Mouse (Mus musculus) erythroblast, embryonic 14.5 days (primary cell): Measurements from ENCODE around the gene Traf1. TPM values are rescaled to one million over a fixed set of nuclear protein-coding genes. Genes with fewer than 3 reads are reported as not detected.

ENCODE experiments used
- H3K27me3 ChIP-seq: 2 replicates; pipeline ENCODE4 v1.6.1; 2012; ENCODE audit warnings: inconsistent platforms; ENCODE audit not compliant: control insufficient read depth
- H3K36me3 ChIP-seq: 2 replicates; pipeline ENCODE4 v1.6.1; 2012; ENCODE audit warnings: mild to moderate bottlenecking, inconsistent platforms; ENCODE audit not compliant: control insufficient read depth
- H3K4me1 ChIP-seq: 2 replicates; pipeline ENCODE4 v1.6.1; 2012; ENCODE audit warnings: inconsistent platforms; ENCODE audit not compliant: control insufficient read depth
- H3K4me3 ChIP-seq: replicated peaks from 2 replicates; pipeline ENCODE3; 2012; ENCODE audit warnings: moderate library complexity, mild to moderate bottlenecking, inconsistent platforms
- H3K9me3 ChIP-seq: 2 replicates; pipeline ENCODE4 v1.6.1; 2012; ENCODE audit warnings: low read length, inconsistent platforms, mixed read lengths; ENCODE audit not compliant: control insufficient read depth
- GATA1 ChIP-seq: IDR thresholded peaks from 2 replicates; pipeline ENCODE4 v1.6.1; 2012; ENCODE audit warnings: low read length, inconsistent platforms, mixed read lengths
- TAL1 ChIP-seq: IDR thresholded peaks from 3 replicates; pipeline ENCODE4 v1.6.1; 2012; ENCODE audit warnings: low read length, inconsistent platforms, mixed read lengths
- polyA plus RNA-seq: library from polyadenylated mRNA; stranded (reverse); fragments of >175 nt; gene quantifications from 2 replicates; pipeline ENCODE4 v1.2.3, GENCODE M21; 2012

Traf1 gene
- polyA plus RNA-seq, 1 experiment: not detected

DNA sequence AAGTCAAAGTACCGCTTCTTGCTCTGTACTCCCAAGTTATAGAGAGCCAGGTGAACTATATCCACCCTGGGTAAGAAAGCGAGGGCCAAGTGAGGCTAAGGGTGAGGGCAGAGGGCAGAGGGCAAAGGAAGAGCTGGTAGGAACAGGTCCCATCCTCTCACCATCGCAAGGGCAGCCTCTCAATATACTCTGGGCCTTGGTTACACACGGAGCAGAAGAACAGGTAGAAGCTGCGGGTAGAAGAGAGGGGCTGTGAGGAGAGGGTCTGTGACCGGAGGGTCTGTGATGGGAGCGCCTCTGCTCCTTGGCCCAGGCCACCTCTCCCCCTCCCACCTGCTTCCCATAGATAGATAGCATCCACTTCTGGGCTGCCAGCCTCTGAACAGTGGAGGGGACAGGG, 58.4 kb downstream of the Traf1 start:
- H3K27me3 ChIP-seq: no peaks in the 10 kb centered on the region
- H3K4me1 ChIP-seq: peaks cover 50% of the 10 kb centered on the region
- H3K4me3 ChIP-seq: no peak overlapping the region
- peaks cover 3% of the 10 kb centered on the region; the same call in 1 of the 2 replicates for H3K9me3 ChIP-seq
- TF ChIP-seq GATA1 (no peak), TAL1 (no peak)
- H3K36me3 ChIP-seq: peaks cover 78% of the 10 kb centered on the region

DNA sequence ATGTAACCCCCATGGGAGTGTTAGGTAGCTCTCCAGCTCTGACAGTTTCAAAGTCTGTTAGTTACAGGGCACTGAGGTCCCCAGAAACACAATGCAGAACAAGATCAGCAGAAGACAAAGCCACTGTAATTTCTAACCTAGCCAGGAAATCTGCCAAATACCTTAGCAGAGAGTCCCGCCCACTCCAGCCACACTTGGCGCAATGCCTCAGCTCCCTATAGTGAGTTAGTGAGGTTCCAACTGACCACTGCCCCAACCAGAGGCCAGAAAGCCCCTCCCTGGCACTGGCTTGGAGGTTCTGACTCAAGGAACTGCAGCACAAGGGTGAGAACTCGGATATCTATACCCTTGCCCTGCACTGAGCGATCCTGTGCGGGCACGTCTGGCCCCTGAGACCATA, 58.8 kb downstream of the Traf1 start:
- no peak for TF ChIP-seq TAL1
- TF ChIP-seq GATA1: no peak
- Histone ChIP-seq H3K27me3 (no peaks in the 10 kb centered on the region), H3K4me3 (no peak overlapping the region), H3K36me3 (peaks cover 78% of the 10 kb centered on the region), H3K9me3 (peaks cover 3% of the 10 kb centered on the region; the same call in 1 of the 2 replicates), H3K4me1 (peaks cover 53% of the 10 kb centered on the region)

DNA sequence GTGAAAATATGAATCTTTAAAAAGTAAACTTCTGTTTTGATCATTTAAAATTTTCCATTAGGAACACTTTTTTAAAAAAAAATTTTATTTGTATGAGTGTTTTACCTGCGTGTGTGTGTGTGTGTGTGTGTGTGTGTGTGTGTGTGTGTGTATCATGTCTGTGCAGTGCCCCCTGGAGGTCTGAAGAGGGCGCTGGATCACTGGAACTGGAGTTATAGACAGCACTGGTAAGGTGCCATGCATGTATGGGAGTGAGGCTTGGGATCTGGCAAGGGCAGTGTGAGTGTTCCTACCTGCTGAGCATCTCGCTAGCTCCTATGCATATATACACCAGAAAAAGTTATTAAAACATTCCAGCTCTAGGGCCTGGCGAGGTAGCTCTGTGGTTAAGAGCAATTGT, 59.8 kb downstream of the Traf1 start:
- TF ChIP-seq GATA1 (no peak), TAL1 (no peak)
- peaks cover 55% of the 10 kb centered on the region for H3K4me1 ChIP-seq
- no peak overlapping the region for H3K4me3 ChIP-seq
- peaks cover 3% of the 10 kb centered on the region; the same call in 1 of the 2 replicates for H3K9me3 ChIP-seq
- H3K27me3 ChIP-seq: no peaks in the 10 kb centered on the region
- peaks cover 79% of the 10 kb centered on the region for H3K36me3 ChIP-seq

DNA sequence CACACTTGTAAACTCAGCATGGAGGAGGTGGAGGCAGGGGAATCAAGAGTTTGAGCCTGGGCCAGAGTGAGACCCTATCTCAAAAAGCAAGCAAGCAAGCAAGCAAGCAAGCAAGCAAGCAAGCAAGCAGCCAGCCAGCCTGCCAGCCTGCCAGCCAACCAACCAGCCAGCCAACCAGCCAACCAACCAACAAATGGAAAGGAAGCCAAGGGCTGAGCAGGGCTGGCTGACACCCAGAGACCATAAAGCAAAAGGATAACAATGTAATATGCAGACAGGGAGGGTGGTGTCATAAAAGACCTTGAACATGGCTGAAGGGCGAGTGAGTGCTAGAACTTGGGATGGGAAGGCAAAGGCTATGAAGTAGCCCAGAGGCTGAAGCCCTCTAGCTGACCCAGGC, 61.2 kb downstream of the Traf1 start:
- Histone ChIP-seq H3K4me3 (no peak overlapping the region), H3K27me3 (no peaks in the 10 kb centered on the region), H3K36me3 (peaks cover 87% of the 10 kb centered on the region), H3K9me3 (peaks cover 3% of the 10 kb centered on the region; the same call in 1 of the 2 replicates), H3K4me1 (peaks cover 42% of the 10 kb centered on the region)
- TF ChIP-seq GATA1 (no peak), TAL1 (no peak)

DNA sequence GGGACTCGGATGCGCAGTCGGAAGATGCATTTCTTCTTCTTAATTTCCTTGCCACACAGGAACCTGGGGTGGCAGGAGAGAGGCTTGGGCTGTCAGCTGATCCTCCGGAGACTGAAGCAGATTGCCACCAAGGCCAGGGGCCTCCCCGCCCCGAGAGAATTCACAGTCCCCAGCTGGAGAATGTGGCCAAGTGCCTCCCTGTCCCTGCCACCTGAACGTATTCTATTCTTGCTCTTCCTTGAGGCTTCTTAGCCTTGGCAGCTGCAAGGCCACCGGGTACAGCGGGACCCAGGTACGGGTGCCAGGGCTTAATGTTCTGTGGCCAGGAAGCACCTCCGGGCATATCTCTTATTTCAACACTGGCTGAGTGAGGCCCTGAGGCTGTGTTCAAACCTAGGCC, 61.9 kb downstream of the Traf1 start:
- peaks cover 95% of the 10 kb centered on the region for H3K36me3 ChIP-seq
- TF ChIP-seq TAL1: no peak
- no peak for TF ChIP-seq GATA1
- H3K27me3 ChIP-seq: no peaks in the 10 kb centered on the region
- H3K4me3 ChIP-seq: no peak overlapping the region
- H3K9me3 ChIP-seq: peaks cover 3% of the 10 kb centered on the region; the same call in 1 of the 2 replicates
- peaks cover 37% of the 10 kb centered on the region for H3K4me1 ChIP-seq

DNA sequence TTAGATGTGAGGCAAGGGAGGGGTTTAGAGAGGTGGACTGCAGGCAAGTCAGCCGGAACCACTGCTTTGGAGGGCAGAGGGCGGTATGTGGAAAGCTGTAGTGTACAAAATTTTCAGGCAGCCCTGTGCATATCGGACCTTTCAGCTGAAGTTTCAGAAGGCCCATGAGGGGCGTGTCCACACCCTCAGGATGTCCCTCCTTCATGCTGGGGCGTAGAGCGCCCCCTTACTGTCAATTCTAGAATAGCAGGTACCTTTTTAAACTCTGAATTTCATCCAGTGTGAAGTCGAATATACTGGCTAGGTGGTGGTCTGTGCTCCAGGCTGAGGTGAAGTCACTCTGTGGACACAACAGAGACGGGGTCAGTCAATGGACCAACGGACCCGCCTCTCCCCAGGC, 63.8 kb downstream of the Traf1 start:
- TF ChIP-seq GATA1 (no peak), TAL1 (no peak)
- H3K4me3 ChIP-seq: no peak overlapping the region
- peaks cover 21% of the 10 kb centered on the region for H3K4me1 ChIP-seq
- H3K27me3 ChIP-seq: no peaks in the 10 kb centered on the region
- peaks cover 3% of the 10 kb centered on the region; the same call in 1 of the 2 replicates for H3K9me3 ChIP-seq
- H3K36me3 ChIP-seq: peaks cover 90% of the 10 kb centered on the region

DNA sequence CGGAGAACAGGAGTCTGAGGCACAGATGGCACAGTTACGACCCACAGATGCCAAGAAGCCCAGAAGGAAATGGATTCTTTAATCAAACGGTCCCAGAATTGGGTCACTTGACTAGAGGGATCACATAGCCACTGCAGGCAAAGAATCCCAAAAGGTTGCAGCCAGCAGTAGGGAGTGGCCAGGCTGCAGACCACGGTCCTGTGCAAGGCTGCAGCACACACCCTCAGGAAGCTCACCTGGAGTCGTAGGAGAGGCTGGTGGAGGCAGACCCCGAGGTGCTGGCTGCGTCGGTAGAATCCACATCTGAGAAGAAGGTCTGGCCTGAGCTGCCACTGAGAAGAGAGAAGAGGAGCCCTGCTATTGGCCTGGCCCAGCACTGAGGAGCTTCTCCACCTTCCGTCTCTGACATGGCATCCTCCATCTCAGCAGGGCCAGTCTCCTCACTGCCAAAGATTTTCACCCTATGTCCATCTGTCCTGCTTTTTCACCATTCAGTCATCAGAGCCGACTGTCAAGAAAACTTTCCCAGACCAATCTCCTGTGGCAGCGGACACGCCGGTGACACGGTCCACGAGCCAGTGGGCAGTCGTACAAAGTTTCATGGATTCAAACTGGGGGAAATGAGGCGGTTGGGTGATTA, 64.6 kb downstream of the Traf1 start:
- peaks cover 20% of the 10 kb centered on the region for H3K4me1 ChIP-seq
- TF ChIP-seq TAL1 (no peak), GATA1 (no peak)
- no peaks in the 10 kb centered on the region for H3K27me3 ChIP-seq
- H3K36me3 ChIP-seq: peaks cover 81% of the 10 kb centered on the region
- no peak overlapping the region for H3K4me3 ChIP-seq
- H3K9me3 ChIP-seq: peaks cover 2% of the 10 kb centered on the region; the same call in 1 of the 2 replicates

DNA sequence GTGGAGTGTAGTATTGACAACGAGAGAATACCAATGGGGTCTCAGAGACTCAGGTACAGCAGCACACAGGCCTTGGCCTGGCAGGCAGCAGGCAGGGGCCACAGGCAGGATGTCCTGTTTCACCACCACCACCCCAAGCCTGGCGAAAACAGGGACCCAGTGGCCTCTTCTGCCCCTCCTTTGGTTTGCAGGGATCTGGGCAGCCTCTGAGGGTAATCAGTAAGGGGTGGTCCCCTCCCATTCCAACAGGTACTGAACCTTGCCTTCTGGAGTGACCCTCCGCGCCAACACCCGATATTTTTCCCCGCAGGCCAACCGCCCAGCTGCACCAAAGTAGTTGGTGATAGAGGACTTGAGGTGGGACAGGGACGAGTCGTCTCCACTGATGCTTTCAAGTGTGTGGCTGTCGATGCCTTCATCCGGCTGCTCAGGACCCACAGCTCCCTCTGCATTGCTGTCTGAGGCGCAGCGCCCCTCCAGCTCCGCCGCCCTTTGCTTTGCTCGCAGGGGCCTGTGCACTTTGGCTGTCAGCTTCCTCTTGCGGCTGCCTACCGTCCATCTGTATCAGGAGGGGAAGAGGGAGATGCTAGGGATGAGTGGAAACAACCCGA, 66.0 kb downstream of the Traf1 start:
- no peaks in the 10 kb centered on the region for H3K9me3 ChIP-seq
- no peaks in the 10 kb centered on the region for H3K27me3 ChIP-seq
- peaks cover 70% of the 10 kb centered on the region for H3K36me3 ChIP-seq
- H3K4me1 ChIP-seq: peaks cover 20% of the 10 kb centered on the region
- no peak overlapping the region for H3K4me3 ChIP-seq
- no peak for TF ChIP-seq TAL1
- no peak for TF ChIP-seq GATA1

DNA sequence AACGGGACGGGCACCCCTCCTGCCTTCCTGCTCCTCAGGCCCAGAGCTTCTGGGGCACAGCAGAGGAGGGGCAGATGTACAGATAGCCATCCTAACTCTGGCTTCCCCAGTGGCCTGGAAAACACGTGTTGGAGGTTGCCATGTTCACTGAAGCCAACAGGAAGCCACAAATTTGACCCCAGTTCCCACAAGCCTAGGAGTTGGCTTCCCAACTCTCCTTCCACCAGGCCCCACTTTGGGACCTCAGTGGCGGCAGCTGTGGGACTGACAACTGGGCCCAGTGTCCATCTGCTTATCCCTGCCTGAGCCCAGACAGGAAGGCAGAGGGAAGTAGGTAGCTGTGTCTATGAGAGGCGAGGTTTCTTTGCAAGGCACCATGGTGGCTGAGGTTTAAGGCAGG, 67.6 kb downstream of the Traf1 start:
- H3K4me3 ChIP-seq: no peak overlapping the region
- peaks cover 53% of the 10 kb centered on the region for H3K36me3 ChIP-seq
- no peaks in the 10 kb centered on the region for H3K9me3 ChIP-seq
- TF ChIP-seq TAL1: no peak
- no peak for TF ChIP-seq GATA1
- peaks cover 2% of the 10 kb centered on the region; the same call in 1 of the 2 replicates for H3K27me3 ChIP-seq
- peaks cover 20% of the 10 kb centered on the region for H3K4me1 ChIP-seq

Other genes with a start within 250 kb of the Traf1 start
- gene Gapvd1, start 206.5 kb downstream of the Traf1 start, polyA plus RNA-seq: 3.0 and 5.0 TPM in 2 replicates
- 8.1 and 12.3 TPM in 2 replicates for gene Hspa5, start 189.8 kb downstream of the Traf1 start, polyA plus RNA-seq
- gene Rabepk, start 161.9 kb downstream of the Traf1 start, polyA plus RNA-seq: 0.81 and 1.1 TPM in 2 replicates
- gene Fbxw2, start 135.5 kb downstream of the Traf1 start, polyA plus RNA-seq: 3.9 and 5.1 TPM in 2 replicates
- gene Gm34653, start 128.8 kb downstream of the Traf1 start, polyA plus RNA-seq: not detected in 2 replicates
- gene Cutal, start 87.4 kb downstream of the Traf1 start, polyA plus RNA-seq: not detected in 2 replicates
- gene Psmd5, start 86.8 kb downstream of the Traf1 start, polyA plus RNA-seq: 0.80 and 1.2 TPM in 2 replicates
- 1.8 and 2.1 TPM in 2 replicates for gene Phf19, start 47.7 kb downstream of the Traf1 start, polyA plus RNA-seq
- not detected in 2 replicates for gene Hc, start 99.7 kb upstream of the Traf1 start, polyA plus RNA-seq
- not detected in 2 replicates for gene AI182371, start 139.8 kb upstream of the Traf1 start, polyA plus RNA-seq
- 0.63 and 0.89 TPM in 2 replicates for gene Cntrl, start 147.7 kb upstream of the Traf1 start, polyA plus RNA-seq
- gene Rab14, start 239.3 kb upstream of the Traf1 start, polyA plus RNA-seq: 44.7 and 50.9 TPM in 2 replicates